Mouse (Mus musculus): ENCODE results near the gene Pttg1ip.

DNA sequence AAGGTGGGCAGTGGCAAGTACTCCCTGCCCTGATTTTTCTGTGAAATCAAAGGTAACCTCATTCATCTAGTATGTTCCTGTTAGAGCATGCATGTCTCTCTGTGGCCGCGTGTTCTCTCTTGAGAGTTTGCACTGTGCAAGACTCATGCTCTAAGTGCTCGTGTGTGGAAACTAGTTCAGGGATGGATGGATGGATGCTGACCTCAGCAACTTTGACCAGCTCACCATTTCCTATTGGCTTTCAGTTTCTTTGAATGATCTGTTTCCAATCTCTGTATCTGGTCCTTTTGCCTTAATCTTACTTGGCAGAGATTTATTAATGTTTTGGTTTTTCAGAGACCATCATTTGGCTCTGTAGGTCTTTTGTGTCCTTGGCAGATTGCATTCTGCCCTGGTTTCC is 47.6 kb downstream of the Pttg1ip start:
- TF ChIP-seq CTCF (IDR thresholded peaks at IDR 0.05; ENCODE audit: low read depth, low read length): no peak
- no peak for TF ChIP-seq TAL1 (conservative IDR thresholded peaks at IDR 0.05; ENCODE audit: low read depth, low read length)
